Mouse (Mus musculus): Measurements from ENCODE around the gene Fsip1. TPM values are rescaled to one million over a fixed set of nuclear protein-coding genes. Genes with fewer than 3 reads are reported as not detected.

Gene Fsip1
- polyA plus RNA-seq, 1 experiment from 2014 or later, result 3.5 TPM

- no peaks in the 10 kb centered on the region for H3K9me3 ChIP-seq (ENCODE audit: control insufficient read depth, low read length)
- H3K9ac ChIP-seq (ENCODE audit: low read depth, low read length), result no peak overlapping the region
- H3K27ac ChIP-seq (ENCODE audit: low read depth, low read length), result no peak overlapping the region
- WGBS, result 85% methylated on average over 7 of the region's 7 CpGs
- H3K27me3 ChIP-seq (ENCODE audit: control insufficient read depth, insufficient read depth, low read length), result 0 out of 2 replicates have a peak, but pooled peaks cover 2% of the 10 kb centered on the region
- peaks cover 2% of the 10 kb centered on the region; the same call in 1 of the 2 replicates for H3K4me1 ChIP-seq (replicated peaks; ENCODE audit: control insufficient read depth, insufficient read depth, low read length)
- H3K4me2 ChIP-seq (replicated peaks; ENCODE audit: low read depth, low read length), result no peak overlapping the region
- no peak for DNase-seq (ENCODE audit: low spot score)
- no peak for ATAC-seq (ENCODE audit: low FRiP score)
- H3K4me3 ChIP-seq (ENCODE audit: low read depth, low read length), result no peak overlapping the region
- peaks cover 4% of the 10 kb centered on the region; the same call in 1 of the 2 replicates for H3K36me3 ChIP-seq (ENCODE audit: control insufficient read depth, insufficient read depth, low read length)
These were observed 141.1 kb downstream of the Fsip1 start for GRCm38 (mm10) chr2:118115647-118116046.

- WGBS, result 67% methylated on average over 10 of the region's 10 CpGs
- H3K4me2 ChIP-seq (replicated peaks; ENCODE audit: low read depth, low read length), result peak overlapping the region; percentile 19; the same call in 1 of the 2 replicates
These were observed 142.1 kb downstream of the Fsip1 start for GRCm38 (mm10) chr2:118114671-118115070.

DNA sequence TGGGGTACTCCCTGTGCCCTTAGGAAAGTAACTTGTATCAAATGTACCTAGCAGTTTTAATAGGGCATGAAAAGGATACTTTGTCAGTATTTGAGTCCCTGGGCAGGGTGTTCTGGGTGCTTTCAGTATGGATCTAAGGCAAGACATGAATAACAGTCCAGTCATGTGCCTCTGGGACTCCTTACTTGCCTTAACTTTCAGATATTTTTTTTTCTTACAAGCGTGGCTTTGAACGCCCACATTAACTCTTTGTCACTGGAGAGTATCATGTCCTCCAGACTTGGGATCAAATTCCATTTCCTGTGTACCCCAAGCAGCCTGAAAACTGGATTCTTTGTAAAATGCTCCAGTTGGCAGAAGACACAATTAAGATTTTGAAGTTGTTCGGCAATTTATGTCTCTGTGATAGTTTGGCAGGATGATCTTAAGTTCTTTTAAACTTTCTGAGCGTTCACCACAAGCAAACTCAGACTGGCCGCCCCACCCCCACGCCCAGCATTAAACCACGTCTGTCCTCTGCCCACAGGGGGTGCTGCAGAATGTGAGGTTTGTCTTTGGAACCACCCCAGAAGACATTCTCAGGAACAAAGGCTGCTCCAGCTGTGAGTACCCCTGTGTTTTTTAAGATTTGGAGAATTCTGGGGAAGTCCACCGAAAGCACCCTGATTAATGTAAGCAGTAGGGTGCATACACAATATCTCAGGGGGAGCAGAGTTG lies 142.8 kb downstream of the Fsip1 start:
- Histone ChIP-seq H3K27ac (ENCODE audit: low read depth, low read length) (no peak overlapping the region), H3K9me3 (ENCODE audit: control insufficient read depth, low read length) (no peaks in the 10 kb centered on the region), H3K36me3 (ENCODE audit: control insufficient read depth, insufficient read depth, low read length) (no peaks in the 10 kb centered on the region), H3K9ac (ENCODE audit: low read depth, low read length) (no peak overlapping the region), H3K27me3 (ENCODE audit: control insufficient read depth, insufficient read depth, low read length) (peaks cover 5% of the 10 kb centered on the region; the same call in 1 of the 2 replicates), H3K4me3 (ENCODE audit: low read depth, low read length) (peak overlapping the region; percentile 47), H3K4me2 (replicated peaks; ENCODE audit: low read depth, low read length) (peak overlapping the region; percentile 86), H3K4me1 (replicated peaks; ENCODE audit: control insufficient read depth, insufficient read depth, low read length) (peaks cover 2% of the 10 kb centered on the region; the same call in 1 of the 2 replicates)
- DNase-seq (ENCODE audit: low spot score), result peak; percentile 53
- no peak for ATAC-seq (ENCODE audit: low FRiP score)
- WGBS, result 40% methylated on average over 8 of the region's 8 CpGs

More at GRCm38 (mm10) chr2:118114671-118115070, 142.1 kb downstream of the Fsip1 start:
- Histone ChIP-seq H3K27me3 (ENCODE audit: control insufficient read depth, insufficient read depth, low read length) (peaks cover 5% of the 10 kb centered on the region; the same call in 1 of the 2 replicates), H3K9me3 (ENCODE audit: control insufficient read depth, low read length) (no peaks in the 10 kb centered on the region), H3K9ac (ENCODE audit: low read depth, low read length) (no peak overlapping the region), H3K36me3 (ENCODE audit: control insufficient read depth, insufficient read depth, low read length) (no peaks in the 10 kb centered on the region), H3K4me1 (replicated peaks; ENCODE audit: control insufficient read depth, insufficient read depth, low read length) (peaks cover 2% of the 10 kb centered on the region; the same call in 1 of the 2 replicates), H3K4me3 (ENCODE audit: low read depth, low read length) (no peak overlapping the region), H3K27ac (ENCODE audit: low read depth, low read length) (no peak overlapping the region)
- no peak for DNase-seq (ENCODE audit: low spot score)
- no peak for ATAC-seq (ENCODE audit: low FRiP score)

GRCm38 (mm10) chr2:118112846-118113479 lies 143.8 kb downstream of the Fsip1 start:
- H3K4me3 ChIP-seq (ENCODE audit: low read depth, low read length), result peak overlapping the region; percentile 47
- DNase-seq (ENCODE audit: low spot score) (peak; percentile 20), ATAC-seq (ENCODE audit: low FRiP score) (no peak)
- H3K9ac ChIP-seq (ENCODE audit: low read depth, low read length), result no peak overlapping the region; the same call in 1 of the 2 replicates
- no peaks in the 10 kb centered on the region for H3K36me3 ChIP-seq (ENCODE audit: control insufficient read depth, insufficient read depth, low read length)
- no peaks in the 10 kb centered on the region for H3K9me3 ChIP-seq (ENCODE audit: control insufficient read depth, low read length)
- H3K4me1 ChIP-seq (replicated peaks; ENCODE audit: control insufficient read depth, insufficient read depth, low read length), result peaks cover 2% of the 10 kb centered on the region; the same call in 1 of the 2 replicates
- H3K27ac ChIP-seq (ENCODE audit: low read depth, low read length), result no peak overlapping the region
- peaks cover 5% of the 10 kb centered on the region; the same call in 1 of the 2 replicates for H3K27me3 ChIP-seq (ENCODE audit: control insufficient read depth, insufficient read depth, low read length)
- WGBS, result 55% methylated on average over 21 of the region's 21 CpGs
- peak overlapping the region; percentile 86 for H3K4me2 ChIP-seq (replicated peaks; ENCODE audit: low read depth, low read length)

GRCm38 (mm10) chr2:118112438-118112837 lies 144.3 kb downstream of the Fsip1 start:
- Histone ChIP-seq H3K27me3 (ENCODE audit: control insufficient read depth, insufficient read depth, low read length) (peaks cover 5% of the 10 kb centered on the region; the same call in 1 of the 2 replicates), H3K9ac (ENCODE audit: low read depth, low read length) (no peak overlapping the region; the same call in 1 of the 2 replicates), H3K4me1 (replicated peaks; ENCODE audit: control insufficient read depth, insufficient read depth, low read length) (peaks cover 2% of the 10 kb centered on the region; the same call in 1 of the 2 replicates), H3K36me3 (ENCODE audit: control insufficient read depth, insufficient read depth, low read length) (no peaks in the 10 kb centered on the region), H3K4me2 (replicated peaks; ENCODE audit: low read depth, low read length) (peak overlapping the region; percentile 86), H3K4me3 (ENCODE audit: low read depth, low read length) (peak overlapping the region; percentile 47), H3K9me3 (ENCODE audit: control insufficient read depth, low read length) (no peaks in the 10 kb centered on the region), H3K27ac (ENCODE audit: low read depth, low read length) (no peak overlapping the region)
- DNase-seq (ENCODE audit: low spot score) (no peak), ATAC-seq (ENCODE audit: low FRiP score) (no peak)
- WGBS, result 22% methylated on average over 5 of the region's 5 CpGs

- WGBS, result under 1% methylated on average over 36 of the region's 36 CpGs
- H3K36me3 ChIP-seq (ENCODE audit: control insufficient read depth, insufficient read depth, low read length), result no peaks in the 10 kb centered on the region
- H3K9ac ChIP-seq (ENCODE audit: low read depth, low read length), result peak within 1 kb of the TSS; percentile 62
- H3K4me1 ChIP-seq (replicated peaks; ENCODE audit: control insufficient read depth, insufficient read depth, low read length), result peaks cover 2% of the 10 kb centered on the region; the same call in 1 of the 2 replicates
- no peaks in the 10 kb centered on the region for H3K9me3 ChIP-seq (ENCODE audit: control insufficient read depth, low read length)
- peak within 1 kb of the TSS; percentile 86 for H3K4me2 ChIP-seq (replicated peaks; ENCODE audit: low read depth, low read length)
- peak; percentile 74 for DNase-seq (ENCODE audit: low spot score)
- no peak within 1 kb of the TSS for H3K27ac ChIP-seq (ENCODE audit: low read depth, low read length)
- peak within 1 kb of the TSS; percentile 47 for H3K4me3 ChIP-seq (ENCODE audit: low read depth, low read length)
- H3K27me3 ChIP-seq (ENCODE audit: control insufficient read depth, insufficient read depth, low read length), result peaks cover 5% of the 10 kb centered on the region; the same call in 1 of the 2 replicates
- ATAC-seq (ENCODE audit: low FRiP score), result peak; percentile 82
These were observed 145.2 kb downstream of the Fsip1 start, which contains the start of gene Thbs1 for GRCm38 (mm10) chr2:118111488-118112131. Thbs1 (plus strand) TSS chr2:118111876.

DNA sequence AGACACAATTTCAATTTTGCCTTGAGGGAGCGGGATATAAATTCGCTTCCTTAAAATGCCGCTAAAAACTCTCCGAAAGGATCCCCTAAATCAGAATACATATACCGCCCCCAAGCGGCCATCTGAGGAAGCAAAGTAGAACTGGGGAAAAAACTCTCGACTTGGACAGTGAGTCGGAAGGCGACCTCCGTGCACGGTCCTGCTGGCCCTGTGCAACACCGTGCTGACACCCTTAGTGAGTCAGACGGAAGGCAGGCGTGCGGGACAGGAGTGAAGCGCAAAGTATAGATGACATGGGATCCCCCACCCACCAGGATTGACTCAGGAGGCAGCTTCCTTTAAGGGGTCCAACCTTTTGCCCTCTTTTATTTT lies 145.7 kb downstream of the Fsip1 start:
- ATAC-seq (ENCODE audit: low FRiP score), result peak; percentile 84
- peaks cover 5% of the 10 kb centered on the region; the same call in 1 of the 2 replicates for H3K27me3 ChIP-seq (ENCODE audit: control insufficient read depth, insufficient read depth, low read length)
- WGBS, result under 1% methylated on average over 16 of the region's 16 CpGs
- peaks cover 2% of the 10 kb centered on the region; the same call in 1 of the 2 replicates for H3K4me1 ChIP-seq (replicated peaks; ENCODE audit: control insufficient read depth, insufficient read depth, low read length)
- H3K9ac ChIP-seq (ENCODE audit: low read depth, low read length), result peak overlapping the region; percentile 62; the same call in 1 of the 2 replicates
- H3K4me2 ChIP-seq (replicated peaks; ENCODE audit: low read depth, low read length), result peak overlapping the region; percentile 86
- H3K36me3 ChIP-seq (ENCODE audit: control insufficient read depth, insufficient read depth, low read length), result no peaks in the 10 kb centered on the region
- peak; percentile 93 for DNase-seq (ENCODE audit: low spot score)
- no peak overlapping the region for H3K27ac ChIP-seq (ENCODE audit: low read depth, low read length)
- no peaks in the 10 kb centered on the region for H3K9me3 ChIP-seq (ENCODE audit: control insufficient read depth, low read length)
- peak overlapping the region; percentile 47 for H3K4me3 ChIP-seq (ENCODE audit: low read depth, low read length)

- DNase-seq (ENCODE audit: low spot score) (peak; percentile 62), ATAC-seq (ENCODE audit: low FRiP score) (peak; percentile 30)
- no peak overlapping the region for H3K27ac ChIP-seq (ENCODE audit: low read depth, low read length)
- H3K4me3 ChIP-seq (ENCODE audit: low read depth, low read length), result peak overlapping the region; percentile 47
- H3K27me3 ChIP-seq (ENCODE audit: control insufficient read depth, insufficient read depth, low read length), result peaks cover 5% of the 10 kb centered on the region; the same call in 1 of the 2 replicates
- no peaks in the 10 kb centered on the region for H3K36me3 ChIP-seq (ENCODE audit: control insufficient read depth, insufficient read depth, low read length)
- no peaks in the 10 kb centered on the region for H3K9me3 ChIP-seq (ENCODE audit: control insufficient read depth, low read length)
- H3K9ac ChIP-seq (ENCODE audit: low read depth, low read length), result peak overlapping the region; percentile 8; the same call in 1 of the 2 replicates
- peak overlapping the region; percentile 86 for H3K4me2 ChIP-seq (replicated peaks; ENCODE audit: low read depth, low read length)
- peaks cover 2% of the 10 kb centered on the region; the same call in 1 of the 2 replicates for H3K4me1 ChIP-seq (replicated peaks; ENCODE audit: control insufficient read depth, insufficient read depth, low read length)
- WGBS, result 36% methylated on average over 17 of the region's 17 CpGs
These were observed 146.4 kb downstream of the Fsip1 start for GRCm38 (mm10) chr2:118110225-118110915.
